In the genomic region with DNA sequence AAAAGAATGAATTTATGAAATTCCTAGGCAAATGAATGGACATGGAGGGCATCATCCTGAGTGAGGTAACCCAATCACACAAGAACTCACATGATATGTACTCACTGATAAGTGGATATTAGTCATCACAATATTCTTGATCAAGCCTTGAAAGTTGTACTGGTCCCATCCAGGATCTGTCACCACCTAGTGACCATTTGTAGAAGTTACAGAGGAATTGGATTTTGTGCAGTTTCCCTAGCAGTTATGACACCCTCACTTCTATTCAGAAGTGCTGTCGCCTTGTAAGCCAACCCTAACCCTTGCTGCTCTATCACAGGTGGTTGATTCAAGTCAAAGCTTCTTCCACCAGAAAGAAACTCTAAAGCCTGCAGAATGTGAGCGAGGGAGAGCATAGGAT, we compare ENCODE assay signal across 20 mouse cellular contexts. TPM values are rescaled to one million over a fixed set of nuclear protein-coding genes. Genes with fewer than 3 reads are reported as not detected.
A peak's percentile ranks its signal among the peaks of the same experiment; 100 is the strongest.
DNase-seq lines count a peak whose midpoint lies in the region; ATAC-seq and TF ChIP-seq lines count a peak whose summit lies in the region.
"Had no signal": no experiment of that assay in that cellular context is flagged by ENCODE, and none has a peak within 500 bp of the region (broad histone marks: within the 10 kb centered on the region; RNA-seq: fewer than 3 reads in every experiment).

No protein-coding gene starts in this region.

- no peaks in the 10 kb centered on the region for H3K9me3 ChIP-seq in hindbrain, postnatal 0 days (ENCODE audit: low read length)
- no peaks in the 10 kb centered on the region for H3K9me3 ChIP-seq in hindbrain, embryonic 12.5 days (replicated peaks)
- H3K9me3 ChIP-seq in lung, postnatal 0 days (ENCODE audit: low read length), result no peaks in the 10 kb centered on the region
- H3K9me3 ChIP-seq in stomach, postnatal 0 days (ENCODE audit: control insufficient read depth, low read length), result no peaks in the 10 kb centered on the region
- H3K9me3 ChIP-seq: liver, embryonic 12.5 days had no signal

- no peaks in the 10 kb centered on the region for H3K27me3 ChIP-seq in hindbrain, postnatal 0 days (ENCODE audit: insufficient read depth, low read length)
- no peaks in the 10 kb centered on the region for H3K27me3 ChIP-seq in hindbrain, embryonic 12.5 days
- H3K27me3 ChIP-seq in lung, postnatal 0 days (replicated peaks; ENCODE audit: insufficient read depth, low read length), result no peaks in the 10 kb centered on the region
- H3K27me3 ChIP-seq in stomach, postnatal 0 days (ENCODE audit: control insufficient read depth, insufficient read depth, low read length), result no peaks in the 10 kb centered on the region
- H3K27me3 ChIP-seq: liver, embryonic 12.5 days had no signal

- no peak overlapping the region for H3K4me3 ChIP-seq in hindbrain, postnatal 0 days (ENCODE audit: low read length)
- no peak overlapping the region for H3K4me3 ChIP-seq in hindbrain, embryonic 12.5 days
- H3K4me3 ChIP-seq in lung, postnatal 0 days (ENCODE audit: low read depth, low read length), result no peak overlapping the region
- no peak overlapping the region for H3K4me3 ChIP-seq in stomach, postnatal 0 days (ENCODE audit: low read depth, low read length)
- H3K4me3 ChIP-seq: liver, embryonic 12.5 days had no signal

- TF ChIP-seq CTCF in hindbrain, postnatal 0 days (IDR thresholded peaks at IDR 0.05; ENCODE audit: low read depth), result peak; percentile 27; the same call in 1 of the 2 replicates
- TF ChIP-seq CTCF in lung, postnatal 0 days (IDR thresholded peaks at IDR 0.05), result peak; percentile 31
- peak; percentile 57 for TF ChIP-seq CTCF in stomach, postnatal 0 days (IDR thresholded peaks at IDR 0.05; ENCODE audit: low read depth)

- H3K4me1 ChIP-seq in hindbrain, postnatal 0 days (ENCODE audit: insufficient read depth, low read length), result no peaks in the 10 kb centered on the region
- no peaks in the 10 kb centered on the region for H3K4me1 ChIP-seq in hindbrain, embryonic 12.5 days
- H3K4me1 ChIP-seq in lung, postnatal 0 days (ENCODE audit: insufficient read depth, low read depth, low read length), result no peaks in the 10 kb centered on the region
- no peaks in the 10 kb centered on the region for H3K4me1 ChIP-seq in stomach, postnatal 0 days (replicated peaks; ENCODE audit: control insufficient read depth, insufficient read depth)
- H3K4me1 ChIP-seq: liver, embryonic 12.5 days had no signal

- H3K27ac ChIP-seq in hindbrain, postnatal 0 days, result no peak overlapping the region
- no peak overlapping the region for H3K27ac ChIP-seq in hindbrain, embryonic 12.5 days
- no peak overlapping the region for H3K27ac ChIP-seq in lung, postnatal 0 days (ENCODE audit: low read length)
- no peak overlapping the region for H3K27ac ChIP-seq in stomach, postnatal 0 days (replicated peaks)
- H3K27ac ChIP-seq: liver, embryonic 12.5 days had no signal

- ATAC-seq in hindbrain, postnatal 0 days, result no peak
- ATAC-seq in hindbrain, embryonic 12.5 days (ENCODE audit: low FRiP score), result no peak
- ATAC-seq in lung, postnatal 0 days, result no peak
- no peak for ATAC-seq in stomach, postnatal 0 days (ENCODE audit: low FRiP score, low TSS enrichment)
- no peak for ATAC-seq in frontal cortex, adult (ENCODE audit: low TSS enrichment)
- ATAC-seq: forebrain, embryonic 14.5 days; hindbrain, embryonic 16.5 days; liver, embryonic 12.5 days had no signal

- no peak overlapping the region for H3K4me2 ChIP-seq in hindbrain, postnatal 0 days (ENCODE audit: low read depth, low read length)
- no peak overlapping the region for H3K4me2 ChIP-seq in hindbrain, embryonic 12.5 days (replicated peaks)
- no peak overlapping the region for H3K4me2 ChIP-seq in lung, postnatal 0 days (replicated peaks; ENCODE audit: low read depth, low read length)
- H3K4me2 ChIP-seq in stomach, postnatal 0 days (replicated peaks; ENCODE audit: low read depth), result no peak overlapping the region
- H3K4me2 ChIP-seq: liver, embryonic 12.5 days; midbrain, embryonic 11.5 days had no signal

- 79% methylated on average over 2 of the region's 2 CpGs for WGBS in hindbrain, postnatal 0 days
- WGBS in hindbrain, embryonic 12.5 days, result 71% methylated on average over 2 of the region's 2 CpGs
- WGBS in lung, postnatal 0 days, result 63% methylated on average over 2 of the region's 2 CpGs
- WGBS in stomach, postnatal 0 days, result 72% methylated on average over 2 of the region's 2 CpGs

- DNase-seq in hindbrain, postnatal 0 days (ENCODE audit: low spot score), result no peak
- no peak for DNase-seq in lung, postnatal 0 days (ENCODE audit: low spot score)
- DNase-seq in lung, postnatal 36 days, result no peak
- peak; percentile 35 for DNase-seq in ZHBTc4 (ENCODE audit: low read depth, low spot score)
- no peak for DNase-seq in stomach, postnatal 0 days (ENCODE audit: low spot score)
- no peak for DNase-seq in frontal cortex, postnatal 25 days (ENCODE audit: low spot score in 2 of 2)
- DNase-seq: adrenal gland, postnatal 25 days; heart, postnatal 14 days; layer of hippocampus, adult 9-11 months; spleen, adult 18-20 months had no signal

- H3K9ac ChIP-seq in hindbrain, postnatal 0 days (replicated peaks; ENCODE audit: low read length), result no peak overlapping the region
- no peak overlapping the region for H3K9ac ChIP-seq in hindbrain, embryonic 12.5 days
- no peak overlapping the region for H3K9ac ChIP-seq in lung, postnatal 0 days (replicated peaks; ENCODE audit: low read depth)
- H3K9ac ChIP-seq in stomach, postnatal 0 days (ENCODE audit: low read length), result no peak overlapping the region
- H3K9ac ChIP-seq: liver, embryonic 12.5 days had no signal

- TF ChIP-seq EP300 in lung, postnatal 0 days (IDR thresholded peaks at IDR 0.05), result no peak
- no peak for TF ChIP-seq EP300 in stomach, postnatal 0 days (optimal IDR thresholded peaks at IDR 0.05)

- no peaks in the 10 kb centered on the region for H3K36me3 ChIP-seq in hindbrain, postnatal 0 days (ENCODE audit: insufficient read depth, low read length)
- H3K36me3 ChIP-seq in hindbrain, embryonic 12.5 days, result no peaks in the 10 kb centered on the region
- H3K36me3 ChIP-seq in lung, postnatal 0 days (ENCODE audit: insufficient read depth, low read length), result no peaks in the 10 kb centered on the region
- H3K36me3 ChIP-seq in stomach, postnatal 0 days (ENCODE audit: control insufficient read depth, insufficient read depth, low read length), result no peaks in the 10 kb centered on the region
- H3K36me3 ChIP-seq: liver, embryonic 12.5 days had no signal

RNA-seq across cellular contexts. Expression of a gene that starts 8.2 kb away (rescaled TPM):
- total RNA-seq in hindbrain, postnatal 0 days (2014; rRNA removed), result not detected in 2 replicates
- polyA plus RNA-seq in hindbrain, postnatal 0 days (2015; fragmentation: Nextera tagmentation; extraction: Ambion mirVana), result not detected in 2 replicates
- polyA plus RNA-seq in hindbrain, embryonic 12.5 days (2016; fragmentation: Nextera tagmentation; extraction: Ambion mirVana), result not detected in 2 replicates
- polyA plus RNA-seq in lung, postnatal 0 days (2015; fragmentation: Nextera tagmentation; extraction: Ambion mirVana), result 0.20 and 0.82 TPM in 2 replicates
- polyA plus RNA-seq in stomach, postnatal 0 days (2015; fragmentation: Nextera tagmentation; extraction: Ambion mirVana), result 1.1 and 1.5 TPM in 2 replicates
- total RNA-seq: heart, postnatal 14 days; left cerebral cortex, postnatal 25 days had no signal
- polyA plus RNA-seq: forebrain, embryonic 14.5 days; hindbrain, embryonic 16.5 days; kidney, embryonic 14.5 days; liver, embryonic 12.5 days; midbrain, embryonic 11.5 days had no signal

RNA-seq across cellular contexts. Expression of a gene that starts 10.3 kb away (rescaled TPM):
- total RNA-seq in hindbrain, postnatal 0 days (2014; rRNA removed), result 6.0 and 8.4 TPM in 2 replicates
- 5.8 and 6.6 TPM in 2 replicates for polyA plus RNA-seq in hindbrain, postnatal 0 days (2015; fragmentation: Nextera tagmentation; extraction: Ambion mirVana)
- 0.17 and 0.74 TPM in 2 replicates for polyA plus RNA-seq in hindbrain, embryonic 12.5 days (2016; fragmentation: Nextera tagmentation; extraction: Ambion mirVana)
- polyA plus RNA-seq in lung, postnatal 0 days (2015; fragmentation: Nextera tagmentation; extraction: Ambion mirVana), result not detected in 2 replicates
- polyA plus RNA-seq in stomach, postnatal 0 days (2015; fragmentation: Nextera tagmentation; extraction: Ambion mirVana), result 0.92 TPM in 2 replicates
- polyA plus RNA-seq: kidney, embryonic 14.5 days; liver, embryonic 12.5 days; midbrain, embryonic 11.5 days had no signal

RNA-seq across cellular contexts. Expression of a gene that starts 47.9 kb away (rescaled TPM):
- not detected in 2 replicates for total RNA-seq in hindbrain, postnatal 0 days (2014; rRNA removed)
- polyA plus RNA-seq in hindbrain, postnatal 0 days (2015; fragmentation: Nextera tagmentation; extraction: Ambion mirVana), result not detected in 2 replicates
- not detected in 2 replicates for polyA plus RNA-seq in hindbrain, embryonic 12.5 days (2016; fragmentation: Nextera tagmentation; extraction: Ambion mirVana)
- polyA plus RNA-seq in lung, postnatal 0 days (2015; fragmentation: Nextera tagmentation; extraction: Ambion mirVana), result not detected in 2 replicates
- polyA plus RNA-seq in stomach, postnatal 0 days (2015; fragmentation: Nextera tagmentation; extraction: Ambion mirVana), result 0.10 TPM in 1 of 2 replicates, not detected in the other
- total RNA-seq: adrenal gland, postnatal 25 days; gastrocnemius, adult 18-20 months; heart, postnatal 14 days; left cerebral cortex, postnatal 25 days had no signal
- polyA plus RNA-seq: forebrain, embryonic 14.5 days; hindbrain, embryonic 16.5 days; kidney, embryonic 14.5 days; liver, embryonic 12.5 days; midbrain, embryonic 11.5 days; urinary bladder, adult 2 months had no signal

RNA-seq across cellular contexts. Expression of a gene that starts 48.1 kb away (rescaled TPM):
- not detected in 2 replicates for total RNA-seq in hindbrain, postnatal 0 days (2014; rRNA removed)
- not detected in 2 replicates for polyA plus RNA-seq in hindbrain, postnatal 0 days (2015; fragmentation: Nextera tagmentation; extraction: Ambion mirVana)
- not detected in 2 replicates for polyA plus RNA-seq in hindbrain, embryonic 12.5 days (2016; fragmentation: Nextera tagmentation; extraction: Ambion mirVana)
- not detected in 2 replicates for polyA plus RNA-seq in lung, postnatal 0 days (2015; fragmentation: Nextera tagmentation; extraction: Ambion mirVana)
- polyA plus RNA-seq in stomach, postnatal 0 days (2015; fragmentation: Nextera tagmentation; extraction: Ambion mirVana), result not detected in 2 replicates
- total RNA-seq: adrenal gland, postnatal 25 days; gastrocnemius, adult 18-20 months; heart, postnatal 14 days; left cerebral cortex, postnatal 25 days had no signal
- polyA plus RNA-seq: forebrain, embryonic 14.5 days; hindbrain, embryonic 16.5 days; kidney, embryonic 14.5 days; liver, embryonic 12.5 days; midbrain, embryonic 11.5 days; urinary bladder, adult 2 months had no signal

RNA-seq across cellular contexts. Expression of a gene that starts 51.7 kb away (rescaled TPM):
- total RNA-seq in hindbrain, postnatal 0 days (2014; rRNA removed), result 0.16 TPM in 1 of 2 replicates, not detected in the other
- polyA plus RNA-seq in hindbrain, postnatal 0 days (2015; fragmentation: Nextera tagmentation; extraction: Ambion mirVana), result 0.05 TPM in 1 of 2 replicates, not detected in the other
- polyA plus RNA-seq in hindbrain, embryonic 12.5 days (2016; fragmentation: Nextera tagmentation; extraction: Ambion mirVana), result not detected in 2 replicates
- 2.1 and 2.6 TPM in 2 replicates for polyA plus RNA-seq in lung, postnatal 0 days (2015; fragmentation: Nextera tagmentation; extraction: Ambion mirVana)
- polyA plus RNA-seq in stomach, postnatal 0 days (2015; fragmentation: Nextera tagmentation; extraction: Ambion mirVana), result 34.5 and 34.8 TPM in 2 replicates
- total RNA-seq: adrenal gland, postnatal 25 days had no signal
- polyA plus RNA-seq: forebrain, embryonic 14.5 days; hindbrain, embryonic 16.5 days; kidney, embryonic 14.5 days; midbrain, embryonic 11.5 days had no signal
